Mouse (Mus musculus): ENCODE measurements at regions not wholly inside any gene's neighbourhood (a gene's known extent, or its start where the extent isn't known, plus 50 kb on each side); places are given as distances from the start of the nearest gene placed in this dataset.
A peak's percentile ranks its signal among the peaks of the same experiment; 100 is the strongest.
"Not testable (repeated sequence)": the region's sequence is repeated elsewhere in the genome, so short reads cannot be mapped to it uniquely, and the experiment has no call there.

- DNase-seq = no peak
These were observed 122.0 kb upstream of the Mettl15 start for GRCm38 (mm10) chr2:109402556-109402955.

- no peak for DNase-seq
These were observed 123.7 kb upstream of the Mettl15 start for GRCm38 (mm10) chr2:109404262-109404661.

- peak; percentile 62 for DNase-seq
These were observed 126.1 kb upstream of the Mettl15 start for GRCm38 (mm10) chr2:109406591-109407079.

GRCm38 (mm10) chr2:109420098-109420497 lies 139.6 kb upstream of the Mettl15 start:
- no peak for DNase-seq

GRCm38 (mm10) chr2:109431183-109431582 lies 150.6 kb upstream of the Mettl15 start:
- no peak for DNase-seq

- no peak for DNase-seq
These were observed 162.1 kb upstream of the Mettl15 start for GRCm38 (mm10) chr2:109442551-109443120.

GRCm38 (mm10) chr2:109443521-109444066 lies 163.0 kb upstream of the Mettl15 start:
- no peak for DNase-seq

- DNase-seq = not testable (repeated sequence)
These were observed 181.7 kb upstream of the Mettl15 start for GRCm38 (mm10) chr2:109462246-109462645.

GRCm38 (mm10) chr2:109484306-109484705 lies 190.2 kb upstream of the Bdnf start:
- no peak for DNase-seq

GRCm38 (mm10) chr2:109487591-109487990 lies 186.9 kb upstream of the Bdnf start:
- DNase-seq = no peak

GRCm38 (mm10) chr2:109502186-109502585 lies 172.3 kb upstream of the Bdnf start:
- no peak for DNase-seq

- DNase-seq = no peak
These were observed 169.6 kb upstream of the Bdnf start for GRCm38 (mm10) chr2:109504906-109505305.

GRCm38 (mm10) chr2:109510070-109510979 lies 164.2 kb upstream of the Bdnf start:
- DNase-seq = no peak

GRCm38 (mm10) chr2:109511142-109511541 lies 163.4 kb upstream of the Bdnf start:
- no peak for DNase-seq

- no peak for DNase-seq
These were observed 155.2 kb upstream of the Bdnf start for GRCm38 (mm10) chr2:109519261-109519660.

- no peak for DNase-seq
These were observed 154.0 kb upstream of the Bdnf start for GRCm38 (mm10) chr2:109520471-109520870.

GRCm38 (mm10) chr2:109539519-109539918 lies 135.0 kb upstream of the Bdnf start:
- no peak for DNase-seq

- no peak for DNase-seq
These were observed 127.9 kb upstream of the Bdnf start for GRCm38 (mm10) chr2:109546486-109547115.

GRCm38 (mm10) chr2:109554644-109555043 lies 119.9 kb upstream of the Bdnf start:
- peak; percentile 97 for DNase-seq

GRCm38 (mm10) chr2:109559088-109560030 lies 115.1 kb upstream of the Bdnf start:
- DNase-seq = peak; percentile 96

GRCm38 (mm10) chr2:109562996-109563395 lies 111.5 kb upstream of the Bdnf start:
- DNase-seq = no peak

GRCm38 (mm10) chr2:109576946-109577345 lies 97.6 kb upstream of the Bdnf start:
- DNase-seq = no peak

Measured in heart, adult 11 months (tissue).